ENCODE assay signal across 15 mouse cellular contexts in the genomic region with DNA sequence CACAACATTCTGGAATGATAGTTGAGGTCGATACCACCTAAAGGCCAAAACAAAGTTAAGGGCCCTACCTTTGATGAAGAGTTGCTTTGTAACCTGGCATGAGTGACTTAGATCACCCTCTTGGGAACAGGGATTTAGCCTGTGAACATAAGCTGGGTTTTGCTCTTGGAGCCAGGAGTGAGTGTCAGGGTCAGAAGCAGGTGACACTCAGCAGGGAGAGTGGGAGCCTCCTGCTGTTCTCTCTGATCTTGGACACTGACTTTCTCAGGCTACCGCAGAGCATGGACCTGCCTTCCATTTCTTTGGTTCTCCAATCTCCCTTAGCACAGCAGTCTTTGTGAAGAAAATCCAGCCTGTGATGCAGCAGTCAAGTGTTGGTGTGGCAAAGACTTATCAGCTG.
"Had no signal": no experiment of that assay in that cellular context is flagged by ENCODE, and none has a peak within 500 bp of the region (broad histone marks: within the 10 kb centered on the region; RNA-seq: fewer than 3 reads in every experiment).

No protein-coding gene starts in this region.

- H3K9ac ChIP-seq: neural tube, embryonic 15.5 days; stomach, embryonic 15.5 days had no signal

- H3K4me3 ChIP-seq: neural tube, embryonic 15.5 days; stomach, embryonic 15.5 days had no signal

- H3K27me3 ChIP-seq: neural tube, embryonic 15.5 days; stomach, embryonic 15.5 days had no signal

- H3K27ac ChIP-seq: neural tube, embryonic 15.5 days; stomach, embryonic 15.5 days; stomach, postnatal 0 days had no signal

- H3K9me3 ChIP-seq: neural tube, embryonic 15.5 days; stomach, embryonic 15.5 days had no signal

- DNase-seq: retina, postnatal 1 day; right cerebral cortex, adult 18-20 months; right cerebral cortex, postnatal 14 days; right cerebral cortex, postnatal 25 days; right cerebral cortex, postnatal 4 days; spleen, adult 18-20 months; thymus, adult 18-20 months; thymus, adult 2 months; thymus, postnatal 14 days; thymus, postnatal 25 days; thymus, postnatal 36 days; thymus, postnatal 4 days had no signal

- H3K4me1 ChIP-seq: stomach, embryonic 15.5 days had no signal

- H3K36me3 ChIP-seq: stomach, embryonic 15.5 days had no signal

- H3K4me2 ChIP-seq: neural tube, embryonic 15.5 days; stomach, embryonic 15.5 days had no signal
